Comparison of ENCODE assay signal across 8 mouse cellular contexts in genomic region chr1:121053692-121054091, GRCm38 (mm10).
A peak's percentile ranks its signal among the peaks of the same experiment; 100 is the strongest.
DNase-seq lines count a peak whose midpoint lies in the region; ATAC-seq and TF ChIP-seq lines count a peak whose summit lies in the region.

No protein-coding gene starts in this region.

- H3K9me3 ChIP-seq in kidney, postnatal 0 days (replicated peaks; ENCODE audit: low read length), result no peaks in the 10 kb centered on the region
- no peaks in the 10 kb centered on the region for H3K9me3 ChIP-seq in embryonic facial prominence, embryonic 14.5 days (ENCODE audit: control insufficient read depth, low read length)
- no peaks in the 10 kb centered on the region for H3K9me3 ChIP-seq in limb, embryonic 13.5 days

- H3K4me3 ChIP-seq in kidney, postnatal 0 days (replicated peaks; ENCODE audit: low read depth, low read length), result no peak overlapping the region
- no peak overlapping the region for H3K4me3 ChIP-seq in embryonic facial prominence, embryonic 14.5 days (ENCODE audit: low read depth, low read length)
- H3K4me3 ChIP-seq in limb, embryonic 13.5 days, result no peak overlapping the region

- ATAC-seq in kidney, postnatal 0 days (replicated peaks; ENCODE audit: low FRiP score, low read depth), result no peak
- 0 out of 2 replicates have a peak, but pooled peaks have one; percentile 33 for ATAC-seq in embryonic facial prominence, embryonic 14.5 days (ENCODE audit: low read depth)
- ATAC-seq in limb, embryonic 13.5 days (ENCODE audit: low FRiP score, low read depth), result peak; percentile 81

- WGBS in kidney, postnatal 0 days, result 30% methylated on average over 11 of the region's 11 CpGs
- 23% methylated on average over 11 of the region's 11 CpGs for WGBS in embryonic facial prominence, embryonic 14.5 days
- 16% methylated on average over 11 of the region's 11 CpGs for WGBS in limb, embryonic 13.5 days

- peak; percentile 67 for DNase-seq in kidney, postnatal 0 days (ENCODE audit: low spot score)
- DNase-seq in kidney, adult 8-10 months, result no peak
- DNase-seq in R1 (ENCODE audit: low read depth, low spot score), result peak; percentile 52
- peak; percentile 63 for DNase-seq in embryonic facial prominence, embryonic 14.5 days (ENCODE audit: low spot score)
- peak; percentile 43 for DNase-seq in testis, postnatal 10 days (ENCODE audit: low spot score)
- DNase-seq in c-Kit-positive CD71-positive TER-119-positive erythroid progenitor cells, embryonic 14.5 days (ENCODE audit: low spot score), result no peak
- DNase-seq in layer of hippocampus, adult 9-10 months (ENCODE audit: low spot score), result no peak

- peak; percentile 61 for TF ChIP-seq CTCF in kidney, postnatal 0 days (IDR thresholded peaks at IDR 0.05; ENCODE audit: low read depth)

- H3K9ac ChIP-seq in kidney, postnatal 0 days (ENCODE audit: low read depth, low read length), result no peak overlapping the region
- no peak overlapping the region for H3K9ac ChIP-seq in embryonic facial prominence, embryonic 14.5 days (ENCODE audit: low read depth, low read length)
- no peak overlapping the region for H3K9ac ChIP-seq in limb, embryonic 13.5 days

- no peaks in the 10 kb centered on the region for H3K36me3 ChIP-seq in kidney, postnatal 0 days (ENCODE audit: insufficient read depth, low read length)
- H3K36me3 ChIP-seq in embryonic facial prominence, embryonic 14.5 days (ENCODE audit: control insufficient read depth, insufficient read depth, low read length), result no peaks in the 10 kb centered on the region
- no peaks in the 10 kb centered on the region for H3K36me3 ChIP-seq in limb, embryonic 13.5 days

- H3K4me2 ChIP-seq in kidney, postnatal 0 days (ENCODE audit: low read length), result no peak overlapping the region
- no peak overlapping the region for H3K4me2 ChIP-seq in embryonic facial prominence, embryonic 14.5 days (ENCODE audit: low read depth, low read length)
- H3K4me2 ChIP-seq in limb, embryonic 13.5 days (replicated peaks), result no peak overlapping the region

- H3K4me1 ChIP-seq in kidney, postnatal 0 days (replicated peaks; ENCODE audit: insufficient read depth, low read length), result no peaks in the 10 kb centered on the region
- no peaks in the 10 kb centered on the region for H3K4me1 ChIP-seq in embryonic facial prominence, embryonic 14.5 days (ENCODE audit: control insufficient read depth, insufficient read depth, low read length)
- peaks cover 11% of the 10 kb centered on the region for H3K4me1 ChIP-seq in limb, embryonic 13.5 days

- H3K27me3 ChIP-seq in kidney, postnatal 0 days (ENCODE audit: insufficient read depth, low read length), result no peaks in the 10 kb centered on the region
- peaks cover 3% of the 10 kb centered on the region; the same call in 1 of the 2 replicates for H3K27me3 ChIP-seq in embryonic facial prominence, embryonic 14.5 days (replicated peaks; ENCODE audit: control insufficient read depth, insufficient read depth, low read length)
- peaks cover 26% of the 10 kb centered on the region for H3K27me3 ChIP-seq in limb, embryonic 13.5 days

- H3K27ac ChIP-seq in kidney, postnatal 0 days, result no peak overlapping the region
- H3K27ac ChIP-seq in embryonic facial prominence, embryonic 14.5 days (replicated peaks; ENCODE audit: low read depth, low read length), result no peak overlapping the region
- H3K27ac ChIP-seq in limb, embryonic 13.5 days, result no peak overlapping the region

Comparison
In these comparisons a context has a peak if more than half of its experiments do, and no peak if none do; other contexts are left out.
1. DNase-seq: peak in kidney, postnatal 0 days (single experiment), R1 (single experiment), embryonic facial prominence, embryonic 14.5 days (single experiment) and testis, postnatal 10 days (single experiment); none in kidney, adult 8-10 months (0 of 2), c-Kit-positive CD71-positive TER-119-positive erythroid progenitor cells, embryonic 14.5 days (single experiment) and layer of hippocampus, adult 9-10 months (single experiment).